Mouse (Mus musculus): ENCODE measurements at regions not wholly inside any gene's neighbourhood (a gene's known extent, or its start where the extent isn't known, plus 50 kb on each side); places are given as distances from the start of the nearest gene placed in this dataset.
"Not testable (repeated sequence)": the region's sequence is repeated elsewhere in the genome, so short reads cannot be mapped to it uniquely, and the experiment has no call there.

DNA sequence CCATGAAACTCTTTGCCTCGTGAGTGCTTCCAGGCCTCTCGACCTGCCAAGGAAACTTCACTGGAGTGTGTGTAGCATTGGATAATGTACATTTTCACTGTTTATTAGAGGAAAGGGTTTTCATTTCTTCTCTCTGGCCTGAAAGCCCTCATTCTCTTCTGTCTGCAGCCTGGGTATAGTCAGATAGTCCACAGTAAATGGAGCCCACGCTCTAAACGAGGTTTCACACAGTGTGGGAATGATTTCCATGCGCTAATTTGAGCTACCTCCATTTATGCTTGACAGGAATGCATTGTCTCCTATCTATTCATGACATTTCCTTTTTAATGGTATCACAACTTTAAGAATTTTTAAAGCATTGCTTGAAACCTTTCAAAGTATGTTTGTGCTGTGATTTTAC lies 180.8 kb upstream of the Pfkp start:
- WGBS, result 88% methylated on average over 5 of the region's 5 CpGs
- Histone ChIP-seq H3K9me3 (no peaks in the 10 kb centered on the region), H3K27me3 (ENCODE audit: insufficient read depth, poor library complexity, severe bottlenecking) (no peaks in the 10 kb centered on the region), H3K4me1 (replicated peaks) (no peaks in the 10 kb centered on the region), H3K4me3 (no peak overlapping the region), H3K27ac (no peak overlapping the region), H3K36me3 (no peaks in the 10 kb centered on the region)
- DNase-seq (ENCODE audit: low spot score), result no peak

DNA sequence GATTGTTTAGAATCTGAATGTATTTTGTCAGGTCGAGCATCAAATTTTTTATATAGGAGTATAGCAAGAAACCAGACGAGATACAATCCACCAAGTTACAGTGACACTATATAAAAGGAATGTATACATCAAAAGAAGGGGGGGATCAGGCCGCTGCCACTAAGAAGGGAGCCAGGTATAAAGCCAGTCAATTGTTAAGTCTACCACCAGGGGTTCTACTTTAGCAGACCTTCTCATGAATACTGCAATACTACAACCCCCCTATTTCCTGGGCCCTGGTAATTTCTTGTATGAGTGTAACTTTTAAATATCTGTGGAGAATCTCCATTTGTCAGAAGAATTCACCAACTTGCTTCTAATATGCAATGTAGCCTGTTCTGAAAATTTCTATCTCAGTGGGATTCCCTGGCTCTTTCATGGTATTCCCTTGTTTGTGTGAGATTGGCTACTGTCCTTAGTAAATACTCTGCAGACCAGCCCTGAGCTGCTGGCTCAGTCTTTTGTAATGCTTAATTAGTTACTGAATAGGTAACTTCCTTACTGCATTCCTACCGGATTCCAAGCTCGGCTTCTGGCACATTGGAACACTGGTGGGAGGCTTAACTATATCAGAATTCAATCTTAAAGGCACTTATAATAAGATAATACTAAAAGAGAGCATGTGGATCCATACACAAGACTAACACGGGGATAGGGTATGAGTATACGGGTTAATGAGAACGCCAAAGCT lies 180.2 kb upstream of the Pfkp start:
- not testable (repeated sequence) for H3K27me3 ChIP-seq (ENCODE audit: insufficient read depth, poor library complexity, severe bottlenecking); H3K27ac ChIP-seq; H3K4me3 ChIP-seq; H3K9me3 ChIP-seq; H3K4me1 ChIP-seq (replicated peaks); DNase-seq (ENCODE audit: low spot score); H3K36me3 ChIP-seq
- WGBS, result 86% methylated on average over 8 of the region's 8 CpGs

- 75% methylated on average over 5 of the region's 5 CpGs for WGBS
- no peak overlapping the region for H3K4me3 ChIP-seq
- no peaks in the 10 kb centered on the region for H3K9me3 ChIP-seq
- no peaks in the 10 kb centered on the region for H3K4me1 ChIP-seq (replicated peaks)
- H3K36me3 ChIP-seq, result no peaks in the 10 kb centered on the region
- no peak for DNase-seq (ENCODE audit: low spot score)
- no peaks in the 10 kb centered on the region for H3K27me3 ChIP-seq (ENCODE audit: insufficient read depth, poor library complexity, severe bottlenecking)
- H3K27ac ChIP-seq, result no peak overlapping the region
These were observed 153.9 kb upstream of the Pfkp start for GRCm38 (mm10) chr13:6802243-6803157.

DNA sequence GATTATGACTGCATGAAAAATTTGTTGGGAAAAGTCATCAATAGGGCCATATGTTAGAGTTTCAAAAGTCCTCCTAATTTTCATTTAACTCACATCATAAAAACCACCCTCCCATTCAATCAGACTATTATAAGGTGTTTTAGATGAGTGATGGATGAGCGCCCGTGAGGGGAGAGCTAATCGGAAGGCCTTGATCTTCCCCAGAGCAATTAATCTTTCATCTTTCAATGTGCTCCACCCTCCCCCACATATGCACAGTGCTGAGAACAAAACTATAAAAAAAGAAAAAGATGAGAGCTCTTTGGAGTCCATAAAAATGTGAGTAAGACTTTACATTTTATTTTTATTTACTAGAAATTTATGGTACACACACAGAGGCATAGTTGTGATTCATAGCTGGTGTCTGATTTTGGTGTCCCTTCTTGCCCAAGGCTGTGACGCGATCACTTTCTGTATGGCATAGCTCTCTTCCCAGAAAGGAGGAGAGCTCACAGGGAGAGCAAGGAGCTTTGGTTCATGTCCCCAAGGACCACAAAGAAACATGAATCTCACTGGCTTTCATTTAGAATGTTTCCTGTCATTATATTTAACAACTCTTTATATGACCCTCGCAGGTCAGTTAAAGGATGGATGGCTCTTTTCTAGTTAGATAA lies 119.5 kb upstream of the Pfkp start:
- Histone ChIP-seq H3K9me3 (no peaks in the 10 kb centered on the region), H3K4me1 (replicated peaks) (peaks cover 10% of the 10 kb centered on the region; the same call in 1 of the 2 replicates), H3K4me3 (no peak overlapping the region), H3K27me3 (ENCODE audit: insufficient read depth, poor library complexity, severe bottlenecking) (no peaks in the 10 kb centered on the region), H3K36me3 (no peaks in the 10 kb centered on the region), H3K27ac (no peak overlapping the region)
- WGBS, result 71% methylated on average over 6 of the region's 6 CpGs
- no peak for DNase-seq (ENCODE audit: low spot score)

- DNase-seq (ENCODE audit: low spot score), result no peak
- Histone ChIP-seq H3K36me3 (no peaks in the 10 kb centered on the region), H3K27ac (no peak overlapping the region), H3K9me3 (no peaks in the 10 kb centered on the region), H3K27me3 (ENCODE audit: insufficient read depth, poor library complexity, severe bottlenecking) (no peaks in the 10 kb centered on the region), H3K4me1 (replicated peaks) (no peaks in the 10 kb centered on the region), H3K4me3 (no peak overlapping the region)
- 82% methylated on average over 1 of the region's 1 CpGs for WGBS
These were observed 108.6 kb upstream of the Pfkp start for GRCm38 (mm10) chr13:6757151-6757550.

GRCm38 (mm10) chr13:6751599-6751998 lies 103.0 kb upstream of the Pfkp start:
- H3K27ac ChIP-seq, result no peak overlapping the region
- no peak for DNase-seq (ENCODE audit: low spot score)
- 85% methylated on average over 5 of the region's 5 CpGs for whole genome bisulfite sequencing

DNA sequence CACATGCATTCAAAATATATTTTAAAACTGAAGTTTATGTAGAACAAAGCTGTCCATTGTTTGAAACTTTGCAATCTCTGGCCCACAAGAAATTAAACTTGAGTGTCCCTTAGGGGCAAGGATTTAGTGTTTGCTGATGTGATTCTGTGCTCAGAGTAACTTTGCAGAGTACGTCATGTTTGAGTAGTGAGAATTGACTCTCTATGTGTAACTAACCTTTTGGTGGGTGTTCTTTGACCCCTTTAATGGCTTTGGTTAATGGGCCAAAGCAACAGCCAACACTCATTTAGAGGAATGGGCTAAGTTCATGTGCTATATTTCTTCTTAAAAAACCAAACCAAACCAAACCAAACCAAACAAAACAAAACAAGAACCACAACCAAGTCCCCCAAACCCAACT lies 102.6 kb upstream of the Pfkp start:
- Histone ChIP-seq H3K27ac (no peak overlapping the region), H3K36me3 (no peaks in the 10 kb centered on the region), H3K4me1 (replicated peaks) (no peaks in the 10 kb centered on the region), H3K9me3 (no peaks in the 10 kb centered on the region), H3K27me3 (ENCODE audit: insufficient read depth, poor library complexity, severe bottlenecking) (no peaks in the 10 kb centered on the region), H3K4me3 (no peak overlapping the region)
- WGBS, result 63% methylated on average over 1 of the region's 1 CpGs
- no peak for DNase-seq (ENCODE audit: low spot score)

More at GRCm38 (mm10) chr13:6751599-6751998, 103.0 kb upstream of the Pfkp start:
- Histone ChIP-seq H3K9me3 (no peaks in the 10 kb centered on the region), H3K36me3 (no peaks in the 10 kb centered on the region), H3K4me3 (no peak overlapping the region), H3K27me3 (ENCODE audit: insufficient read depth, poor library complexity, severe bottlenecking) (no peaks in the 10 kb centered on the region), H3K4me1 (replicated peaks) (no peaks in the 10 kb centered on the region)

GRCm38 (mm10) chr13:6741916-6742315 lies 93.3 kb upstream of the Pfkp start:
- H3K36me3 ChIP-seq, result no peaks in the 10 kb centered on the region
- H3K9me3 ChIP-seq, result no peaks in the 10 kb centered on the region
- H3K4me1 ChIP-seq (replicated peaks), result peaks cover 4% of the 10 kb centered on the region; the same call in 1 of the 2 replicates
- no peak overlapping the region for H3K4me3 ChIP-seq
- H3K27me3 ChIP-seq (ENCODE audit: insufficient read depth, poor library complexity, severe bottlenecking), result no peaks in the 10 kb centered on the region
- 86% methylated on average over 4 of the region's 4 CpGs for WGBS
- no peak for DNase-seq (ENCODE audit: low spot score)
- H3K27ac ChIP-seq, result no peak overlapping the region

- Histone ChIP-seq H3K9me3 (no peaks in the 10 kb centered on the region), H3K4me1 (replicated peaks) (peaks cover 4% of the 10 kb centered on the region; the same call in 1 of the 2 replicates), H3K27ac (no peak overlapping the region), H3K36me3 (no peaks in the 10 kb centered on the region), H3K27me3 (ENCODE audit: insufficient read depth, poor library complexity, severe bottlenecking) (no peaks in the 10 kb centered on the region), H3K4me3 (no peak overlapping the region)
- peak; percentile 28 for DNase-seq (ENCODE audit: low spot score)
- 58% methylated on average over 6 of the region's 6 CpGs for WGBS
These were observed 88.5 kb upstream of the Pfkp start for GRCm38 (mm10) chr13:6736984-6737566.
